Mouse (Mus musculus) heart, embryonic 15.5 days (tissue): Measurements from ENCODE around the gene Gabrb3. TPM values are rescaled to one million over a fixed set of nuclear protein-coding genes. Genes with fewer than 3 reads are reported as not detected.

Experiments
- ATAC-seq: fragments of 200-750 bp; cut with Nextera tagmentation; replicated peaks from 2 replicates; pipeline ENCODE4 v1.8.0; 2017; ENCODE audit warnings: low read depth, moderate TSS enrichment; ENCODE audit not compliant: insufficient number of reproducible peaks, insufficient read depth, low FRiP score
- H3K27ac ChIP-seq: fragments of 300-500 bp; sonication (generic); 2 replicates; pipeline ENCODE4 v1.5.1; 2015; ENCODE audit warnings: mild to moderate bottlenecking, inconsistent platforms
- H3K27me3 ChIP-seq: fragments of 300-500 bp; sonication (generic); 2 replicates; pipeline ENCODE4 v1.6.1; 2015; ENCODE audit warnings: inconsistent platforms
- H3K36me3 ChIP-seq: fragments of 300-500 bp; sonication (generic); 2 replicates; pipeline ENCODE4 v1.6.1; 2015; ENCODE audit warnings: mild to moderate bottlenecking, inconsistent platforms
- H3K4me1 ChIP-seq: fragments of 300-500 bp; sonication (generic); replicated peaks from 2 replicates; pipeline ENCODE4 v1.6.1; 2015; ENCODE audit warnings: inconsistent platforms
- H3K4me2 ChIP-seq: fragments of 300-500 bp; sonication (generic); 2 replicates; pipeline ENCODE4 v1.6.1; 2015; ENCODE audit warnings: inconsistent platforms, mild to moderate bottlenecking, moderate library complexity
- H3K4me3 ChIP-seq: fragments of 300-500 bp; sonication (generic); 2 replicates; pipeline ENCODE4 v1.5.1; 2015; ENCODE audit warnings: mild to moderate bottlenecking, inconsistent platforms
- H3K9ac ChIP-seq: fragments of 300-500 bp; sonication (generic); 2 replicates; pipeline ENCODE4 v1.6.1; 2015; ENCODE audit warnings: mild to moderate bottlenecking, inconsistent platforms
- H3K9me3 ChIP-seq: fragments of 300-500 bp; sonication (generic); replicated peaks from 2 replicates; pipeline ENCODE4 v1.6.1; 2016; ENCODE audit warnings: inconsistent platforms
- WGBS: fragments of 180-500 bp; shearing (Covaris S2); methylation state at CpG from one replicate; pipeline ENCODE4 v1.1.7; 2015; ENCODE audit warnings: mixed read lengths; 5-methylcytosine and 5-hydroxymethylcytosine counted together
- polyA plus RNA-seq: library from polyadenylated mRNA; unstranded; fragments of >200 nt; fragmentation: Nextera tagmentation; extraction: Ambion mirVana; gene quantifications from 2 replicates; pipeline ENCODE4 v1.2.1, GENCODE M21; 2015

Gabrb3 gene
- 0.82 and 1.5 TPM in 2 replicates for polyA plus RNA-seq

- Histone ChIP-seq H3K4me2 (no peak within 1 kb of the TSS), H3K27ac (no peak within 1 kb of the TSS), H3K9me3 (no peaks in the 10 kb centered on the region), H3K27me3 (no peaks in the 10 kb centered on the region), H3K4me1 (no peaks in the 10 kb centered on the region), H3K4me3 (no peak within 1 kb of the TSS), H3K9ac (no peak within 1 kb of the TSS), H3K36me3 (no peaks in the 10 kb centered on the region)
- ATAC-seq: no peak
- 54% methylated on average over 2 of the region's 2 CpGs for WGBS
Observed at GRCm38 (mm10) chr7:57419392-57419791, at the start of gene Gabrb3. Gabrb3 (plus strand) TSS chr7:57419692.

DNA sequence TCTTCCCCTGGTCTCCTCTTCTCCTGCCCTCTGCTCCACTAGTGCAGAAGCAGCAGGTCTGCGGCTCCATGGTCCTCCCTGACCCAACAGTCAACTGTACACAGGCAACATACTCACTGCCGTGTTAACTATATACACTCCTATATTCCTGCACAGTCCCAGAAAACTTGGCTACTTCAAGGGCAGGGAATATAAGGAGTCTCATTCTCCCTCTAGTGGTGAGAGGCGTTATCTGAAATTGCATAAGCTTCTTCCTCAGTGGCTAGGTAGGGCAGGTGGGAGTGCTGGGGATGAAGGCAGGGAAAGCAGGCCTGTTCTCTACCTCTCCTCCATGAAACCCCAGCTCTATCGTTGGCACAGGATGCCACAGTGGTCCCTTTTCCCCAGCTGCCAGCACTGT is 35.4 kb upstream of the Gabrb3 start:
- H3K9me3 ChIP-seq: no peaks in the 10 kb centered on the region
- no peak overlapping the region for H3K27ac ChIP-seq
- no peaks in the 10 kb centered on the region for H3K36me3 ChIP-seq
- peak; percentile 55 for ATAC-seq
- 28% methylated on average over 4 of the region's 4 CpGs for WGBS
- peaks cover 9% of the 10 kb centered on the region; the same call in 1 of the 2 replicates for H3K4me1 ChIP-seq
- H3K4me3 ChIP-seq: no peak overlapping the region
- no peak overlapping the region for H3K4me2 ChIP-seq
- H3K9ac ChIP-seq: no peak overlapping the region
- H3K27me3 ChIP-seq: peaks cover 38% of the 10 kb centered on the region

DNA sequence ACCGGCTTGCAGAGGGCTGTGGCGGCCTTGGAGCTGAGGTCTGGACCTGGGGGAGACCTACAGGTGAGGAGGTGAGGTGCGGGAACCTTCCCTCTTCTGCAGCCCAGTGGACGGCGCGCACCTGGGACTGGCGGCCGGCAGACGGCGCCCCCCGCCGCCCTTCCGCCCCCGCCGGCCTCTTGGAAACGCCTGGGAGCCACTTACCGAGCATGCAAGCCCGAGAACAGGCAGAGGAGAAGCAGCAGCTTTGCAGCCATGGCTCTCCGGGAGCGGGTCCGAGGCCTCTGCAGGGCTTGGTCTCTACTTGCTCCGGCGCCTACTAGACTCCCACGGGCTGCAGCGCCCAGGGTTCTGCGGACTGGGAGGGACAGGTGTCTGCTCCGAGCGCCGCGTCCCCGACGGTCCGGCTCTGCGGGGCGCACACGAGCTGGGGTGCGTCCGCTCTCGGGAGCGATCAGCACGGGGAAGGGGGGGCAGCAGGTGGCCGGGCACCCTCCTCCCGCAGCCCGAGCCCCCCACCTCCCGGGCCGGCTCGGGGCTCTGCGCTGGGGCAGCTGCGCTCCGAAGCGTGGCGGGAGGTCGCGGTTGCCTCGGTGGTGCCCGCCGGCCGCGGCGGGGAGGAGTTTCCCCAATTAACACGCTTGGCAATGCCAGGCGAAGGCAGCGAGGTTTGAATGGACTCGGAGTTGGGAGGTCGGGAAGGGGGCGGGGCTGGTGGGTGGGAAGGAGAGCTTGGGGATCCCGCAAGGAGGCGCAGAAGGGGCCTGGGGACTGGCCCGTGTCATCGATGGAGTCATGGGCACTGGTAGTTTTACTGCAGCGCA is 32.8 kb upstream of the Gabrb3 start, which contains the start of gene Gabrg3:
Gene Gabrg3, minus strand, starts transcription at position 672 of the 824 bp plus-strand sequence.
- WGBS: under 1% methylated on average over 66 of the region's 71 CpGs
- H3K4me1 ChIP-seq: peaks cover 9% of the 10 kb centered on the region; the same call in 1 of the 2 replicates
- no peak within 1 kb of the TSS for H3K27ac ChIP-seq
- H3K4me3 ChIP-seq: peak within 1 kb of the TSS; percentile 56
- H3K36me3 ChIP-seq: no peaks in the 10 kb centered on the region
- no peak; the same call in 1 of the 2 replicates for ATAC-seq
- no peaks in the 10 kb centered on the region for H3K9me3 ChIP-seq
- H3K9ac ChIP-seq: peak within 1 kb of the TSS; percentile 41
- peak within 1 kb of the TSS; percentile 95 for H3K4me2 ChIP-seq
- H3K27me3 ChIP-seq: peaks cover 38% of the 10 kb centered on the region

GRCm38 (mm10) chr7:57387341-57387654 is 32.2 kb upstream of the Gabrb3 start:
- Histone ChIP-seq H3K27me3 (peaks cover 38% of the 10 kb centered on the region), H3K9me3 (no peaks in the 10 kb centered on the region), H3K27ac (no peak overlapping the region), H3K9ac (no peak overlapping the region), H3K4me2 (peak overlapping the region; percentile 95), H3K4me3 (peak overlapping the region; percentile 56), H3K4me1 (peaks cover 9% of the 10 kb centered on the region; the same call in 1 of the 2 replicates), H3K36me3 (no peaks in the 10 kb centered on the region)
- WGBS: 20% methylated on average over 6 of the region's 6 CpGs
- no peak for ATAC-seq

DNA sequence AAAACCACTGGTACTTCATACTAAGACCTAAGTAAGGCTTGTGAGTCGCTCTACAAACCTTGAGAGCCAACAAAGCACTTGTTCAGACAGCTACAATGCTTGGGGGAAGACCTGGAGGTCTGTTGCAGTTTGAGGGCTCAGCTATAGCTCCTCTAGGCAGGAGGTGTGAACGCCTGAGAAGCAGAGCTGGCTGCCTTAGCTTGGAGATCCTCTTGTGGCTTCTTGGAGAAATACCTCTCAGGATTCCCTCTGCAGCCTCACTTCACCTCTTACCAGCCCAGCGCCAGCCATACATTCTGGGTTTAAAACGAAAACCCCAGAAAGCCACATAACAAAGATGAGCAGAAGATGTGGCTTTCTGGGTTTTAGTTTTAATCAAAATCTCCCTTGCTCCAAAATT is 29.4 kb upstream of the Gabrb3 start:
- WGBS: 27% methylated on average over 4 of the region's 4 CpGs
- no peak overlapping the region for H3K27ac ChIP-seq
- H3K4me2 ChIP-seq: no peak overlapping the region
- H3K4me3 ChIP-seq: no peak overlapping the region
- peaks cover 9% of the 10 kb centered on the region; the same call in 1 of the 2 replicates for H3K4me1 ChIP-seq
- no peak for ATAC-seq
- H3K9ac ChIP-seq: no peak overlapping the region
- no peaks in the 10 kb centered on the region for H3K9me3 ChIP-seq
- no peaks in the 10 kb centered on the region for H3K36me3 ChIP-seq
- H3K27me3 ChIP-seq: peaks cover 32% of the 10 kb centered on the region

DNA sequence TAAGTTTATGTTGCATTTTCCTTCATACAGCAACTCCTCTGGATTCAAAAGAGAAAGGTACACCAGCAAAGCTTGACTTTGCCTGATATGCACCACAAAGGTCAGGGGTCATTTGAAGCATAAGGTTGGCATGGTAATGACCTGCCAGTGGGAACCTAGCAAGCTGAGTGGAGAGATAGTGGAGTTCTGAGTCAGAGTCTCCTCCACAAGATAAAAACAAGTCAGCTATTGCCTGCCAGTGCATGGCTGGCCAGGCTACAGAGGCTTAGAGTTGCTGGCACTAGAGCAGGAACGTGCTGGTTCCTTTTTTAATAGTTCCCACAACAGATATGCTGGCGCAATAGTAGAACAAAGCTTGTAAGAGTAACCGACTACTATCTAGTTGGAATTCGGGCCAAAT is 25.9 kb upstream of the Gabrb3 start:
- Histone ChIP-seq H3K9me3 (no peaks in the 10 kb centered on the region), H3K9ac (no peak overlapping the region), H3K27ac (no peak overlapping the region), H3K4me2 (no peak overlapping the region), H3K27me3 (no peaks in the 10 kb centered on the region), H3K36me3 (no peaks in the 10 kb centered on the region), H3K4me3 (no peak overlapping the region), H3K4me1 (no peaks in the 10 kb centered on the region)
- no peak for ATAC-seq
- 66% methylated on average over 4 of the region's 4 CpGs for WGBS

DNA sequence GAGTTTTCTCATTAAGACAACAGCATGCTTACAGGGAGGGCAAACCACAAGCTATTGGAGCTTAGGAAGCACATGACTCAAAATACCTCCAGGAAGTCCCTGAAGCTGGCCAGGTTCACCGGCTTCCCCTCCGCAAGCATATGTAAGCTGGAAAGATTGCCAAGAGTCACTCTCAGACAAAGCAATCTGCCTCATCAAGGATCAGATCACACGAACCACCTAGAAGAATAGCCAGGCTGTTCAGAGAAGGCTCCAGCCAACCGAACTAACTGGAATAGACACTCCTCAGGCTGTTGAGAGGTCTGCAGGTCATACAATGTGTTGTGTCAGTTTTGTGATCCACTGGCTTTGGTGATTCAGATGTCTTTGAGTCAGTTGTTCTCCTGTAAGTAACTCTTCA is 8.3 kb upstream of the Gabrb3 start:
- no peak overlapping the region for H3K27ac ChIP-seq
- no peak overlapping the region for H3K4me2 ChIP-seq
- no peaks in the 10 kb centered on the region for H3K36me3 ChIP-seq
- no peak overlapping the region for H3K4me3 ChIP-seq
- 80% methylated on average over 4 of the region's 4 CpGs for WGBS
- H3K9me3 ChIP-seq: no peaks in the 10 kb centered on the region
- H3K27me3 ChIP-seq: no peaks in the 10 kb centered on the region
- no peaks in the 10 kb centered on the region for H3K4me1 ChIP-seq
- ATAC-seq: no peak
- H3K9ac ChIP-seq: no peak overlapping the region

DNA sequence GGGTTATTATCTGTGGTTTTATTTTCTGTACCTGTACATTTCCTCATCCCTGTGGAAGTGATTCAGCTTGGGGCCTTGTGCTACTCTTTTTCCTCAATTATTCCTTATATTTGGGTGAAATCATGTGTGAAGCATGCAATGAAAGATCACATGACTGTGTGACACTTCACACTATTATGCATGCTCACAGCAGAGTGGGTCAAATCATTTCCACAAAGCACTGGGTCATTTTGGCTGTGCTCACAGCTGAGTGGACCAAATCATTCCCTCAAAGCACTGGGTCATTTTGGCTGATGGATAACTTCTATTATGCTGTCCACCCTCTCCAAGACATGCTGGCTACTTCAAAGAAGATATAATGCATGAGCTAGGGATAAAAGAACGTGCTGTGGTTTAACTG is 6.6 kb upstream of the Gabrb3 start:
- no peaks in the 10 kb centered on the region for H3K9me3 ChIP-seq
- no peak overlapping the region for H3K4me2 ChIP-seq
- no peak overlapping the region for H3K27ac ChIP-seq
- WGBS: 47% methylated on average over 1 of the region's 1 CpGs
- H3K9ac ChIP-seq: no peak overlapping the region
- ATAC-seq: no peak
- H3K4me3 ChIP-seq: no peak overlapping the region
- H3K4me1 ChIP-seq: no peaks in the 10 kb centered on the region
- no peaks in the 10 kb centered on the region for H3K27me3 ChIP-seq
- H3K36me3 ChIP-seq: no peaks in the 10 kb centered on the region

GRCm38 (mm10) chr7:57421044-57421443 is 1.6 kb downstream of the Gabrb3 start:
- Histone ChIP-seq H3K4me3 (no peak overlapping the region), H3K27me3 (no peaks in the 10 kb centered on the region), H3K36me3 (no peaks in the 10 kb centered on the region), H3K9me3 (no peaks in the 10 kb centered on the region), H3K4me2 (no peak overlapping the region), H3K9ac (no peak overlapping the region), H3K27ac (no peak overlapping the region), H3K4me1 (no peaks in the 10 kb centered on the region)
- ATAC-seq: 0 out of 2 replicates have a peak, but pooled peaks have one; percentile 22
- 58% methylated on average over 1 of the region's 1 CpGs for WGBS

GRCm38 (mm10) chr7:57422675-57423074 is 3.2 kb downstream of the Gabrb3 start:
- no peaks in the 10 kb centered on the region for H3K9me3 ChIP-seq
- no peak for ATAC-seq
- 67% methylated on average over 1 of the region's 1 CpGs for WGBS
- no peaks in the 10 kb centered on the region for H3K36me3 ChIP-seq
- H3K27ac ChIP-seq: no peak overlapping the region
- H3K9ac ChIP-seq: no peak overlapping the region
- no peak overlapping the region for H3K4me3 ChIP-seq
- no peaks in the 10 kb centered on the region for H3K4me1 ChIP-seq
- H3K4me2 ChIP-seq: no peak overlapping the region
- no peaks in the 10 kb centered on the region for H3K27me3 ChIP-seq

DNA sequence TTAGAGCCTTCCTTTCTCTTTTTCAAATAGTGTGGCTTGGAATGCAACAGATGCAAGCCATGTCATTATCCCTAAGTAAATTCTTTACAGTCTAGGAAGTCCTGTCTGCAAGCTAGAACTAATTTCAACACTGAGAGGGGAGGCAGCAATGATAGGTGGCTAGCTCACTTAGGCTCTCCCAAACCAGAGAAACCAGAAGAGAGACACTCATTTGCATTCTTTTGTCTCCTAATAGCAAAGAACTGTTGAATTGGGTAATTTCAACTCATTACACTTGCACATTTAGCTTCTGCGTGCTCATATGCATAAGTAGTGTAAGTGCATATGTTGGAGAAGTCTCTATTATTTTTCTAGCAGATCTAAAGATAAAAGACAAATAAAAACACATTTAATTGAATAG is 28.7 kb downstream of the Gabrb3 start:
- Histone ChIP-seq H3K36me3 (no peaks in the 10 kb centered on the region), H3K4me1 (no peaks in the 10 kb centered on the region), H3K4me2 (no peak overlapping the region), H3K4me3 (no peak overlapping the region), H3K9me3 (no peaks in the 10 kb centered on the region), H3K9ac (no peak overlapping the region), H3K27ac (no peak overlapping the region), H3K27me3 (no peaks in the 10 kb centered on the region)
- WGBS: 67% methylated on average over 1 of the region's 1 CpGs
- no peak for ATAC-seq

DNA sequence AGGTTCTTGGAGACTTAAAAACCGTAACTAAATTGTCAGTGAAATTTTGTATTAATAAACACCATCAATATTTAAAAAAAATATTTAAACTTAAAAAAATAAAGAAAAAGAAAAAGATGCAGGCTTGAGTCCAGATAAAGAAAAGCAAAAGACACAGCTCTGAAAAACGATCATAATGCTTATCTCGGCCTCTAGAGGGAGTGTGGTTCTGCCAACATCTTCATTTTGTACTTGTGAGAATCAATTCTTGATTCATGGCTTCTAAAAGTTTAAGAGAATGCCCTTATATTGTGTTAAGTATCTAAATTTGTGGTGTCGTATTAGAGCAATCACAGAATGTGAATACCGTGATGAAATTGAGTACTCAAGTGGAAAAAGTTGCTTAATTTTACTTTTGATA is 40.9 kb downstream of the Gabrb3 start:
- H3K9me3 ChIP-seq: no peaks in the 10 kb centered on the region
- H3K27me3 ChIP-seq: no peaks in the 10 kb centered on the region
- no peak for ATAC-seq
- H3K4me3 ChIP-seq: no peak overlapping the region
- no peak overlapping the region for H3K27ac ChIP-seq
- H3K9ac ChIP-seq: no peak overlapping the region
- 56% methylated on average over 5 of the region's 5 CpGs for WGBS
- no peaks in the 10 kb centered on the region for H3K36me3 ChIP-seq
- H3K4me1 ChIP-seq: no peaks in the 10 kb centered on the region
- H3K4me2 ChIP-seq: no peak overlapping the region
